Mouse (Mus musculus): ENCODE measurements around the gene Wbp1l. TPM values are rescaled to one million over a fixed set of nuclear protein-coding genes. Genes with fewer than 3 reads are reported as not detected.

Wbp1l gene
- polyA plus RNA-seq, 1 experiment from 2014 or later = 41.3 TPM

DNA sequence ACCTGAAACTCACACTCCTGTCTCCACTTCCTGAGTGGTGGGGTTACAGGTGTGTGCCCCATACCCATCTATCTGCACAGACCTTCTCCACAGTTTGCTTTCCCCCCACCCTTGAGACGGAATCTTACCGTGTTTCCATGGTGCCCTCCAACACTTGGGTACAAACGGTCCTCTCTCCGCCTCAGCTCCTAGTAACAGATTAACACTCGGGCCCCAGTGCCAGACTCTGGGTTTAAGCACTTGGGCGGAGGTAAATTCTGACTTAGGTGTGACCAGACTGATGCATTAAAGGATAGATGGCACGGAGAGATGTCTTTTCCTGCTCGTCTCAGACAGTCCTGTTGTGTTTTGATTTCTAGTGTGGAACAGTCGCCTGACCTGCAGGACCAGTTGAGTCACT is 102.3 kb downstream of the Wbp1l start:
- ATAC-seq (replicated peaks; ENCODE audit: low FRiP score) (no peak), DNase-seq (ENCODE audit: low spot score) (no peak)
- no peak overlapping the region for H3K4me3 ChIP-seq (ENCODE audit: low read depth, low read length)
- no peak overlapping the region for H3K9ac ChIP-seq (ENCODE audit: low read length)
- 90% methylated on average over 9 of the region's 9 CpGs for WGBS
- H3K4me1 ChIP-seq (replicated peaks; ENCODE audit: control insufficient read depth, insufficient read depth, low read length) = no peaks in the 10 kb centered on the region
- H3K36me3 ChIP-seq (ENCODE audit: control insufficient read depth, insufficient read depth, low read length) = no peaks in the 10 kb centered on the region
- H3K27me3 ChIP-seq (ENCODE audit: control insufficient read depth, insufficient read depth, low read length) = no peaks in the 10 kb centered on the region
- H3K9me3 ChIP-seq (ENCODE audit: control insufficient read depth, low read length) = no peaks in the 10 kb centered on the region
- no peak overlapping the region for H3K27ac ChIP-seq (ENCODE audit: low read depth, low read length)
- H3K4me2 ChIP-seq (ENCODE audit: low read depth, low read length, severe bottlenecking) = no peak overlapping the region

DNA sequence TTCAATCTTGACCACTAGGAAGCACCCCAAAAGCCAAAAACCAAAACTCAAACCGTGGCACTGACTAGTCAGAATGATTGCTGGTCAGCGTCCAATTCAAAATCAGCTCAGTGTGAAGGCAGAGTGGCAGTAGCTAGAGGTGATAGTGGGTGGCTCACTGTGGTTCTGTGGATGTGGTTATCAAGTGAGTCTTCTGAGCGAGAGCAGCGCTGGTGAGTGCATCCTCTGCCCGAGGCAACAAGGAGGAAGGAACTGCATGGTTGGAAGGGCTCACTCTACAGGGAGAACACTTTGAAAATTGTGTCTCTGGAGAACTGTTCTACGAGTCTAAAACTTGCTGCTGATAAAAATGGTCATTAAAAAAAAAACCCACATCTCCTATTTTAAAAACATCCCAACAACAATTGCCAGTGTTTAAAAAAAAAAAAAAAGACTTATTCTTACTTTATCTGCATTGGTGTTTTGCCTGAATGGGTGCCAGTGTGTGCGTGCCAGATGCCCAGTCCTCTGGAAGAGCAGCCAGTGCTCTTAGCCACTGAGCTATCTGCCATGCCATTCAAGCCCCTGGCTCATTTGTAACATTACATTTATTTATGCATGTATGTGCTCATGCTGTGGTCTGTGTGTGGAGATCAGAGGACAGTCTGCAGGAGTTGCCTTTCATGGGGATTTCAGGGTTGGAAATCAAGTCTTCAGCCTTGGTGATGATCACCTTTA is 107.1 kb downstream of the Wbp1l start:
- WGBS = 69% methylated on average over 7 of the region's 7 CpGs
- no peak for ATAC-seq (replicated peaks; ENCODE audit: low FRiP score)

DNA sequence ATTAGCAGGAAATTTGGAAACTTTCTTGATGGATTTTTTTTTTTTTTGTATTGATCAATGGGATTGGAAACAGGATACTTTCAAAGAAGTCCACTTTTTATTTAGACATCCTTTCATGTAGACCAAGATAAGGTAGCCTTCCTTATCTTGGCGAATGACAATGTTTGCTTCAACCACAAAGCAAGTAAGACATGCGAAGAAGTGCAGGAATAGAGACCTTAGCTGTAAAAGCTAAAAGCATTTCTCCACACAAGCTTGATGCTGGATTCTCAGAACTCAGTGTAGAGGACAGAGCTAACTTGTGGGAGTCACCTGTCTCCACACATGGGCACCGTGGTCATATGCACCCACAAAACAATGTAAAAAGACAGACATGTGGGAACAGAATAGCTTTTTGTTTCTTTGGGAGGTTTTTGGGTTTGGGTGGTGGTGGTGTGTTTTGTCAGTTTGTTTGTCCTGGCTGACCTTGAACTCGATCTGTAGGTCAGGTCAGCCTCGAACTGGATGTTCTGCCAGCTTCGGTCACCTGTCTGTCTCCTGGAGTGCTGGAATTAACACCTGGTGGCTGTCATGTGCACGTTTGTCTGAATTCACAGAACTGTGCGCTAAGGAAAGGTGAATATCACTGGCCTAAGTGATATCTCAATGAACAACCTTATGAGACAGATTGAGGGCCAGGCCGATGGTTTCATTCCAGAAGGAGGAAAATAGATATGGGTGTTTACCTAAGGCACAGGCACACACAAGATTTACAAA is 107.8 kb downstream of the Wbp1l start:
- 83% methylated on average over 9 of the region's 9 CpGs for WGBS
- no peak overlapping the region for H3K9ac ChIP-seq (ENCODE audit: low read length)
- H3K27me3 ChIP-seq (ENCODE audit: control insufficient read depth, insufficient read depth, low read length) = no peaks in the 10 kb centered on the region
- H3K4me2 ChIP-seq (ENCODE audit: low read depth, low read length, severe bottlenecking) = no peak overlapping the region
- H3K9me3 ChIP-seq (ENCODE audit: control insufficient read depth, low read length) = no peaks in the 10 kb centered on the region
- ATAC-seq (replicated peaks; ENCODE audit: low FRiP score) = no peak
- no peak overlapping the region for H3K27ac ChIP-seq (ENCODE audit: low read depth, low read length)
- no peak overlapping the region for H3K4me3 ChIP-seq (ENCODE audit: low read depth, low read length)
- peaks cover 3% of the 10 kb centered on the region; the same call in 1 of the 2 replicates for H3K4me1 ChIP-seq (replicated peaks; ENCODE audit: control insufficient read depth, insufficient read depth, low read length)
- no peak for DNase-seq (ENCODE audit: low spot score)
- no peaks in the 10 kb centered on the region for H3K36me3 ChIP-seq (ENCODE audit: control insufficient read depth, insufficient read depth, low read length)

More for the DNA sequence above, 107.1 kb downstream of the Wbp1l start:
- Histone ChIP-seq H3K9me3 (ENCODE audit: control insufficient read depth, low read length) (no peaks in the 10 kb centered on the region), H3K27ac (ENCODE audit: low read depth, low read length) (no peak overlapping the region), H3K9ac (ENCODE audit: low read length) (no peak overlapping the region), H3K36me3 (ENCODE audit: control insufficient read depth, insufficient read depth, low read length) (no peaks in the 10 kb centered on the region), H3K27me3 (ENCODE audit: control insufficient read depth, insufficient read depth, low read length) (no peaks in the 10 kb centered on the region), H3K4me1 (replicated peaks; ENCODE audit: control insufficient read depth, insufficient read depth, low read length) (peaks cover 3% of the 10 kb centered on the region; the same call in 1 of the 2 replicates), H3K4me2 (ENCODE audit: low read depth, low read length, severe bottlenecking) (no peak overlapping the region), H3K4me3 (ENCODE audit: low read depth, low read length) (no peak overlapping the region)
- no peak for DNase-seq (ENCODE audit: low spot score)

Other genes starting within 250 kb of the Wbp1l start
- gene 2310034G01Rik, start 248.8 kb upstream of the Wbp1l start, polyA plus RNA-seq (2014; fragmentation: Nextera tagmentation; extraction: Ambion mirVana) = 1.3 and 2.7 TPM in 2 replicates
- gene Actr1a, start 203.3 kb upstream of the Wbp1l start, polyA plus RNA-seq (2014; fragmentation: Nextera tagmentation; extraction: Ambion mirVana) = 204 and 232 TPM in 2 replicates
- 48.3 and 48.6 TPM in 2 replicates for gene Sufu, start 202.2 kb upstream of the Wbp1l start, polyA plus RNA-seq (2014; fragmentation: Nextera tagmentation; extraction: Ambion mirVana)
- 30.7 and 39.5 TPM in 2 replicates for gene Trim8, start 97.4 kb upstream of the Wbp1l start, polyA plus RNA-seq (2014; fragmentation: Nextera tagmentation; extraction: Ambion mirVana)
- 152 and 154 TPM in 2 replicates for gene Arl3, start 25.9 kb upstream of the Wbp1l start, polyA plus RNA-seq (2014; fragmentation: Nextera tagmentation; extraction: Ambion mirVana)
- gene Sfxn2, start 25.7 kb upstream of the Wbp1l start, polyA plus RNA-seq (2014; fragmentation: Nextera tagmentation; extraction: Ambion mirVana) = 10.9 and 14.6 TPM in 2 replicates
- not detected in 2 replicates for gene Cyp17a1, start 74.1 kb downstream of the Wbp1l start, polyA plus RNA-seq (2014; fragmentation: Nextera tagmentation; extraction: Ambion mirVana)
- 11.3 and 12.6 TPM in 2 replicates for gene Borcs7, start 90.8 kb downstream of the Wbp1l start, polyA plus RNA-seq (2014; fragmentation: Nextera tagmentation; extraction: Ambion mirVana)
- 19.4 and 24.0 TPM in 2 replicates for gene As3mt, start 108.4 kb downstream of the Wbp1l start, polyA plus RNA-seq (2014; fragmentation: Nextera tagmentation; extraction: Ambion mirVana)
- 3.2 and 3.8 TPM in 2 replicates for gene Cnnm2, start 162.5 kb downstream of the Wbp1l start, polyA plus RNA-seq (2014; fragmentation: Nextera tagmentation; extraction: Ambion mirVana)

Measured in forebrain, embryonic 11.5 days (tissue).